Mouse (Mus musculus) MEL-GATA-1-ER (cell line): Measurements from ENCODE around the gene Cdipt.

Experiments
- DNase-seq: peaks from one replicate; pipeline ENCODE4 v3.0.0-alpha.2; 2012; ENCODE audit warnings: low read depth; ENCODE audit errors: extremely low read depth

Cdipt gene

GRCm38 (mm10) chr7:126975893-126975949 lies at the start of gene Cdipt:
TSS of gene Cdipt (plus strand) at chr7:126975914.
- no peak for DNase-seq

GRCm38 (mm10) chr7:126926299-126926698 lies 49.4 kb upstream of the Cdipt start:
- no peak for DNase-seq

GRCm38 (mm10) chr7:126928384-126929037 lies 47.2 kb upstream of the Cdipt start, which contains the start of gene Kctd13:
TSS of gene Kctd13 (plus strand) at chr7:126928879.
- peak; percentile 68 for DNase-seq

GRCm38 (mm10) chr7:126929046-126929445 lies 46.7 kb upstream of the Cdipt start:
- DNase-seq, result no peak

- DNase-seq, result no peak
Measured at GRCm38 (mm10) chr7:126932652-126933051, 43.1 kb upstream of the Cdipt start.

GRCm38 (mm10) chr7:126941171-126941570 lies 34.5 kb upstream of the Cdipt start:
- no peak for DNase-seq

GRCm38 (mm10) chr7:126941801-126942200 lies 33.9 kb upstream of the Cdipt start:
- DNase-seq, result no peak

- DNase-seq, result no peak
Measured at GRCm38 (mm10) chr7:126946530-126946929, 29.2 kb upstream of the Cdipt start.

GRCm38 (mm10) chr7:126948626-126949025 lies 27.1 kb upstream of the Cdipt start:
- no peak for DNase-seq

GRCm38 (mm10) chr7:126949403-126949792 lies 26.3 kb upstream of the Cdipt start, which contains the start of gene Asphd1:
TSS of gene Asphd1 (minus strand) at chr7:126949582.
- no peak for DNase-seq

GRCm38 (mm10) chr7:126949793-126950646 lies 25.7 kb upstream of the Cdipt start, which contains the start of gene Sez6l2:
TSS of gene Sez6l2 (plus strand) at chr7:126950563.
- peak; percentile 59 for DNase-seq

- no peak for DNase-seq
Measured at GRCm38 (mm10) chr7:126950647-126951615, 24.8 kb upstream of the Cdipt start.

GRCm38 (mm10) chr7:126951741-126952140 lies 24.0 kb upstream of the Cdipt start:
- DNase-seq, result no peak

- no peak for DNase-seq
Measured at GRCm38 (mm10) chr7:126952646-126953045, 23.1 kb upstream of the Cdipt start.

GRCm38 (mm10) chr7:126955125-126955524 lies 20.6 kb upstream of the Cdipt start:
- DNase-seq, result no peak

- peak; percentile 40 for DNase-seq
Measured at GRCm38 (mm10) chr7:126959780-126960179, 15.9 kb upstream of the Cdipt start.

- DNase-seq, result no peak
Measured at GRCm38 (mm10) chr7:126961095-126961494, 14.6 kb upstream of the Cdipt start.

- DNase-seq, result no peak
Measured at GRCm38 (mm10) chr7:126961965-126962364, 13.7 kb upstream of the Cdipt start.

- DNase-seq, result no peak
Measured at GRCm38 (mm10) chr7:126963548-126964286, 12.0 kb upstream of the Cdipt start.

- DNase-seq, result no peak
Measured at GRCm38 (mm10) chr7:126965568-126965967, 10.1 kb upstream of the Cdipt start.

- DNase-seq, result no peak
Measured at GRCm38 (mm10) chr7:126967361-126967760, 8.4 kb upstream of the Cdipt start.
